Mouse (Mus musculus): ENCODE measurements at regions not wholly inside any gene's neighbourhood (a gene's known extent, or its start where the extent isn't known, plus 50 kb on each side); places are given as distances from the start of the nearest gene placed in this dataset.
"Not testable (repeated sequence)": the region's sequence is repeated elsewhere in the genome, so short reads cannot be mapped to it uniquely, and the experiment has no call there.

DNA sequence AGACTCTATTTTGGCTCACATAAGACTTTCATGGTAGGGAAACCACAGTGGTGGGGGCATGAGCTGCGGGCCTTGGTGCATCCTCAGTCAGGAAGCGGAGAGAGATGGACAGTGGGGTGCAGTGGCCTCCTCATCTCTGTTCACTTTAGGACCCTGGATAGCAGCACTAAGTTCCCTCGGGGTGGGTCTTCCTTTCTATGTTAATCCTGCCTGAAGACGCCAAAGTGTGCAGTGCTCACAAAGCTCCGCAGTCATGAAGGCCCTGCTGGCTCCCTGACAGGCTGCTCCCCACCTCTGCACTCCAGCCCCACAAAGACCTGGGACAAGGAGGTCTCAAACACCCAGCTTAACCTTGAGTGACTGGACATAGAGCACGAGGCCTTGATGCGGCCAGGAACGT lies 56.8 kb downstream of the Sox1 start:
- no peak for DNase-seq (ENCODE audit: low read depth, low spot score)

DNA sequence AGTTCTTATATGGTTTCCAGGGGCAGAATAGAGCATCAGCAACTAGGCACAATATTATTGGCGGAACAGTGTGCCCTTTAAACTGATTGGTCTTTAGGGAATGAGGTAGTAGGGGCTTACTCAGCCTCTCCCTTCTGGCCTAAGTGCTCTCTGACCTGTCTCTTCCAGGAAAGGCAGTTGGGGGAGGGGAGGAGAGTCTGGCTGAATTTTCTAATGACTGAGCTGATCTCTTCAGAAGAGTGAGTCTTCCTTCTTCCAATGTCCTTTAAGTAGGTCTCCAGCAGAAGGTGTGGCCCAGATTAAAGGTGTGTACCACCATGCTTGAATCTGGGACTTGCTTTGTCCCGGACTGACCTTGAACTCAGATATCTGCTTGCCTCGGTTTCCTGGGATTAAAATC lies 60.3 kb downstream of the Sox1 start:
- DNase-seq (ENCODE audit: low read depth, low spot score) = not testable (repeated sequence)

DNA sequence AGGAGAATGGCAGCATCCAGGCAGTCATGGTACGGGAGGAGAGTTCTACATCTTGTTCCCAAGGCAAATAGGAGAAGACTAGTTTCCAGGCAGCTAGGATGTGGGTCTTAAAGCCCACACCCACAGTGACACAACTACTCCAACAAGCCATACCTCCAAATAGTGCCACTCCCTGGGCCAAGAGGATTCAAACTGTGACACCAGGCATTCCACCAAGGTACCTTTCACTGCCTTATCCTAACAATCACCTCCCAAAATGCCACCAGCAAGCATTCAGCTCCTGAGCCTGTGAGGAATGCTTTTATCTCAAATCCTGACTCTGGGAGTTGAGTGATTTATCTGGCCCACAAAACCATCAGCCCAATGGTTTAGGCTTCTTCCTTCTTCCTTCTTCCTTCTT lies 61.2 kb downstream of the Sox1 start:
- no peak for DNase-seq (ENCODE audit: low read depth, low spot score)

DNA sequence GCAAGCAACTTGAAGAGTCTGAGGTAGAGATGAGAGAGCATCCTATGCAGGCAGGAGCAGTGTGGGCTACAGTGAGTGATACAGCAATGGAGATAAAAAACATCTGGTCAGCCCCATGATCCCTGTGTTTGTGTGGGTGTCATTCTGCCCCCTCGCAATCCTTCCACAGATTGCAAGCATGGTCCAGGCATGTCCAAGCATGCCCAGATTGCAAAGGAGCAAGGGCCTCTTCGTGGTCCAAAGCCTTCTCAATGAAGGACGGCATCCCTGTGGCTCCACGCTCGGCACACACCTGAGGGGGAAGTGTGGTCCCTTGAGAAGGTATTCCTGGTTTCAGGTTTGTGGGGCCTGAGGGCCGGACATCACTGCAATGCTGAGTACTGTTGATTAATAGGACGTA lies 61.9 kb downstream of the Sox1 start:
- DNase-seq (ENCODE audit: low read depth, low spot score) = no peak

DNA sequence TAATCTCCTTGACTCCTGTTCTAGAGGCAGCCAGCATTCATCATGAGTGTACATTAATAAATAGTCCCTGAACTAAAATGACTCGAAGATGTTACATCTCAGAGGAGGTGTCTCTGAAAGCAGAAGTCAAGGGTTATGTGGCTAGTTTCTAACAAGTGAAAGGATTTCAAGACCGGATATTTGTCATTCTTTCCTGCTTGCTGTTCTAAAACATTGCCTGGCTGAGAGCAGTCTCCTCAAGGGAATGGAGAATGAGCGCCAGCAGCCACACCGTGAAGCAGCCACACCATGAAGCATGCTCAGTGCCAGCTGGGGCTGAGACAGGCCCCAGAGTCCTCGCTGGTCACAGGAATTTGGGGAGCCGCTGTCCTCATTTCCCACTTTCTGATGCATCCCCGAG lies 71.8 kb downstream of the Sox1 start:
- DNase-seq (ENCODE audit: low read depth, low spot score) = peak; percentile 53

DNA sequence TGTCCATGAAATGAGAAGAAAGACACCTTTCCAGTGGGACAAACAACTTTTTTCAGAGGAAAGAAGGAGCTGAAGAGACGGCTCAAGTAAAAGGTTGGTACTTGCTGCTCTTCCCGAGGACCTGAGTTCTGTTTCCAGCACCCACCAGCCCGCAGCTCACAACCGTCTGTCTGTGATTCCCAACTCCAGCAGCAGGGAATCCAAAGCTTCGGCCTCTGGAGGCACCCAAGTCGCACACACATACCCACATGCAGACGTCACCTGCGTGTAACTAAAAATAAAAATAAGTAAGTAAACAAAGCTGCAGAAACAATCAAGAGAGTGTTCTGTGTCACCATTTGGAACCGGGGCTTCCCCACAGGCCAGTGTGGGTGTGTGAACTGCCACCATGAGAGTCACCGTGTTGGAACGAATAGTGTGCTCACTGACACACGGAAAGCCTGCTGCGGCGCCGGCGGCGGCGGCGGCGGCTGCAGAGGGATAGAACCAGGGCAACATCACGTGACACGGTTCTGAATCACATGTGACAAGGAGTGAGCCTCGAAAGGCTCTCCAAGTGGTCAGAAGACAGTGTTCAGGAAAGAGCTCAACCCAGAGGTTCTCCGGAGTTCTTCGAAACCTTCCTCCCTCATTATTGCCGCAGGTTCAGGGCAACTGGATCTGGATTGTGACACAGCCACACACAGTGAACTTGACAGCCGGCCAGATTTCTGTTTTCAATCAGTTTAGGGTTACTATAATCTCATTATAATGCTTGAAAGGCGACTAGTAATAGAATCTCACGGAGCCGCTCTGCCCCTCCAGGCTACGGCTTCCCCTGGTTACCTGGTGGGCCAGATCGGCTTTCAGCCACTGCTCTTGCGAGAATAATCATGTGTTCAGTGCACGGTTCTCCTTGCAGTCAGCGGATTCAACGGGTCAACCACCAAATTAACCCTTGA lies 72.6 kb downstream of the Sox1 start:
- peak; percentile 73 for DNase-seq (ENCODE audit: low read depth, low spot score)

DNA sequence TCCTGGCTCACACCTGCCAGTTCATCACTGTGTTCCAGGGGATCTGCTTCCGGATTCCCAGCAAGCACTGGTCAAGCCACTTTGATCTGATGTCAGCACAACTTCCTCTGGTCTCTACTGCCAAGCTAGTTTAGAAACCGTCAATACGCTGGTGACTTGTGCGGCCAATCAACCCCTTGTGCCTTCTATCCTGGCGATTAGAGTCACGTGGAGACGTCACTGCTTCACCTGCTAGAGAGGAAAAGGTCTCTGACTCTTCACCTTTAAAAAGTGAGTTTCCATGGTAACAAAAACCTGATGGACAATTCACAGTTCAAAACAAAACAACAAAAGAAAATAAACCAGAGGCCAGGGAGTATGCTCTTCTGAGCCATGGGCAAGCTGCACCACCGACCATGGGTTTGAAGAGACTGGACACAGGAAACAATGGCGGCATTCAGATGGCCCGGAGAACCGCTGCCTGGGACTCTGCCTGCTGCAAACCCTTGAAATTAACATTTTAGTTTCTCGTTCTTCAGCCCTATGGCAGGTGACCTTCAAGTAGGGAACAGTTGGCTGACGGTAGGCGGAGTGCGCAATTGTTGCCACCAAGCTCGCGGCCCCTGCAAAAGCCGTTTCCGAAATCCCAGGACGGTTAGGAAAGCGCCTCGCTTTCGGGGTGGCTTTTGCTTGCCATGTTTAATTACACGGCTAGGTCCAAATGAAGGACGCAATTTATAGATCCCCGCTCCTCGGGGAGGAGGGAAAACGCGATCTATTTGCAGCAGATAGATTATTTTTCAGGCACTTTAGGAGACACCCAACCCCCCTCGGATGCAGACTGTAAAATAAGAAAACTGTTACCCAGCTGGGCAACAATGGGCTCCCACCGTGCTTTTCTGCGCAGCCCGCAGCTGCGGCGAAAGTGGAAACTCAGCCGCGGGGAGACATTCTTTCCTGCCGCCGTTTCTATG lies 82.6 kb downstream of the Sox1 start:
- no peak for DNase-seq (ENCODE audit: low read depth, low spot score)

DNA sequence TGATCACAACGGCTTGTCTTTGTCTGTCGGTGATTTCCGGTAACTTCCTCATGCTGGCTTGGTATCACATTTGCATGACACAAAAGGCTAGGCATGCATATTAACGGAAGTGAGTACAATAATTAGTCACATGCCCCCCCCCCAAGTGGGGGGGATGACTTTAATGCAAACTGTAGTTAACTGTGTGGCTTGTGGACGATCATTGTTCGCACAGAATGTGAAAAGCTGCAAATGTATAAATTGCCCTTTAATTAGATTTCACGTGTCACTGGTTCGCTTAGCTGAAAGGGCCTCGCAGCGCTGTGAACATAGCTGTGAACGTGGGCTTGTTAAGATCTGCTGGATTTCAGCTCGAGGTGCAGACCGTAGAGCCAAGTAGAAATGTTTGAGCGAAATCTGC lies 86.8 kb downstream of the Sox1 start:
- DNase-seq (ENCODE audit: low read depth, low spot score) = peak; percentile 92

DNA sequence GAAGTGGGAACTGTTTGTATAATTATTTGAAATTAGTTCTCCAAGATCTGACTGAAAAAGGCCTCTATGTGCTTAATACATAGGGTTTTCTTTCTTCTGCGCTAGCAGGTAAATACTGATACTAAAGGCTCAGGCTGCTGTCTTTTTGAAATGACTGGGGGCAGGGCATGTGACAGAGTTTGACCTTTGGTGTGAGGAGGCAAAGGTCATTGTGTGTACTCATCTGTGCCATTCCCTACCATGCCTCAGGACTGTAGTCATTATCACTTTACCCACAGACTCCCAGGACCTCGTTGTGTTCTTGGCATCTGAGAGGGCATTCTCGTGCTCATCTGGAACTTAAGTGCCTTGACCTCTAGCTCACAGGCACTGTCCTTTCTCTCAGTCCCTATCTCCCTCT lies 88.5 kb downstream of the Sox1 start:
- DNase-seq (ENCODE audit: low read depth, low spot score) = peak; percentile 27

DNA sequence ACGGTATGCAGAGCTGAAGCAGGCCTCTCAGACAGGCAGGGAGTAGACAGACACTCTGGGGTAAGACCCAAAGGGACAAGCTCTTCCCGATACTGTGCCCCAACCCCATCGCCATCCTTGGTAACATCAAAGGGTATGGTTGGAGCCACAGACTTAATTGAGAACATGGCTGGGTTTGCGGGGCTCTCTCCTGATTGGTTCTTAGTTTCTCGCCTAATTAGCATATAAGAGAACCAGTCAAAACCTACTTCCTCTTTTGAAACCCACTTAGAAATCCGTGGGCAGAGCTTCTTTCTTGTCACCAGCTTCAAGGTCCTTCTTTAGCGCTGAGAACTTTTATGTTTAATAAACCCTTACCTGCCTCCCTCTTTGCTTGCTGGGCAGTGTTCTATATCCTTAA lies 87.5 kb upstream of the Spaca7 start:
- DNase-seq (ENCODE audit: low read depth, low spot score) = peak; percentile 86

DNA sequence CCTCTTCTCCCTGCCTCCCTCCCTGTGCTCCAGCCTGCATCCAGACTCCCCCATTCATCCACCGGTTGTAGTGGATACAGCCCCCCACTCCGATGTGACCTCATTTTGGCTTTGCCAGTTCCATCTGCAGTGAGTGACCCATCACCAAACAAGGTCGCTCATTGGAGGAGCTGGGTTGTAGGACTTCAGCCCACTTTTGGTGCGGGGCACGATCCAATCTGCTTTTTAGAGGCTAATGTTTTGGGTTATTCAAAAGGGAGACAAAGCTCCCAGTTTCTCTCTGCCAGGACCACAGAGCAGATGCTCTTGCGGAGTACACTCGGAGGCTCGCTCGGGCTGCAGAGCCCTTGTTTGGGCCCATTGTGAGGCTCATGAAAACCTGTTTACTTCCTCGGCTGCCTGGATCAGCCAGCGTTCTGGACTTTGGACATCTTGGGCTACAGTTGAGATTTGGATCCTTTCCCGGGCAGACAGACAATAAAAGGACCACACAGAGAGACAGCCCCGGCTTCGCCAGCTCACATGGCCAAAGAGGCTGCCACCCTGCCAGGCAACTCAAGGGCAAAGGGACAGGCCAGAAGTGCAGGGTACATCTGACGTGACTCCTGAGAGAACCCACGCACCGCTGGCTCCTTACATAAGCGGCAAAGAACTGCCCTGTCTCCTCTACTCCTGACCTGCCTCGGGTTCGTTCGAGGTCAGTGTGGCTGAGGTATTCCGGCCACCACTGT lies 86.3 kb upstream of the Spaca7 start:
- DNase-seq (ENCODE audit: low read depth, low spot score) = no peak

DNA sequence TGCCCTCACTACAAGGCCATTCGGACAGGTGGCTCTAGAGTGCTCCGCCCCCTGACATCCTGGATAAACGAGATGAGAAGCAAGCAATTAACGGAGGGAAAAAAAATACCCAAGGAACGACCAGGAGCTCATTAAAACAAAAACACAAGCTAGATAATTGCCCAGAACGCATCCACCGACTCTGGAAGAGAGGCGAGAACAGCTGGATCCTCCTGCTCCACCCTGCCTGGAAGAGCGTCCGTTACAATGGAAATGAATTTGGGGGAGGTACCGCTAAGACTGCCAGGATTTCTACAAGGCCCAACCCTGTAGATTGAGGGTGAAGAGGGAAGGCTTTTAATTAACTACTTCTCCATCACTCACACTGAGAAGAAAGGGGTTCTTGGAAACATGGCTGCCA lies 85.6 kb upstream of the Spaca7 start:
- DNase-seq (ENCODE audit: low read depth, low spot score) = no peak

DNA sequence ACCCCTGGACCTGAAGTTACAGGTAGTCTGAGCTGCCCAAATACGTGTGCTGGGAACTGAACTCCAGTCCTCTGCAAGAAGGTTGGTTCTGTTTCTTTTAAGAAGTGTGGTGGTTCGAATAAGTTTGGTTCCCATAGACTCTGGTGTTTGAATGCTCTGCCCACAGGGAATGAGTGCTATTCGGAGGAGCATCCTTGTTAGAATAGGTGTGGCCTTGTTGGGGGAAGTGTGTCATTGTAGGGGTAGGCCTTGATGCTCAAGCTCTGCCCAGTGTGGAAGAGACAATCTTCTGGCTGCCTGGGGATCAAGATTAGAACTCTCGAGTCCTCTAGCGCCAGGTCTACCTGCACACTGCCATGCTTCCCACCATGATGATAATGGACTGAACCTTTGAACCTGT lies 83.6 kb upstream of the Spaca7 start:
- no peak for DNase-seq (ENCODE audit: low read depth, low spot score)

DNA sequence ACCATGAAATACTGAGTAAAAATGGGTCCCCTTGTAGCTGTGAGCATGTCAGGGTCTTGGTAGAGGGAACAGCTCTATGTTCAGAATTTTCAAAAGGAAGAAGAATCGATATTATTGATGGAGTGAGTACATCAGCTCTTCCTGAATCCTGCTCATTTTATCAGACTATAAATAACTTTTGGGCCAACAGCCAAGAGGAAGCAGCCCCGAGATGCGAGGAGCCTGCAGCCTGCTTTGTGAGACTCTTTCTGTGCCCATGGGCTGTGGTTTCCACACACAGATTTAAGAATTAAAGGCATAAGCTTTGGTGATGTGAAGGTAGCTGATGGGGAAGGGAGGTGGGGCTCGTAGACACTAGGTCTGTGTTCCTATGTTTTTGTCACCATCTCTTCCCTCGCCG lies 81.4 kb upstream of the Spaca7 start:
- DNase-seq (ENCODE audit: low read depth, low spot score) = no peak

DNA sequence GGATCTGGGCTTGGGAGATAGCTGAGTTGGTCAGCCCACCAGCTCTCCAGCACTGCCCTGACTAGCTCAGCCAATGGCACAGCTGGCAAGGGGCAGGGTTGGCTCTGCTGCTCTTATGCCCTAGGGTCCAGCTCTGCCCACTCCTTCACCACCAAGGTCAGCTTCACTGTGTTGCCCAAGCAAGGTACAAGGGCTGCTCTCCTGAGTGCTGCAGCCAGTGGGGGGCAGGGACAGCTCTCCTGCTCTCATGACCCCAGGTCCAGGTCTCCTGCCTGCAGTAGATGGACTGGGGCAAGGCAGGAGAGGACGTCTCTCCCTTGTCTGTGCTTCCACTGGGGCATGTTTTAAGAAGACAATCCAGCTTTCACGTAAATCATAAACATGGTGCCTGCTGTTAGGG lies 80.4 kb upstream of the Spaca7 start:
- no peak for DNase-seq (ENCODE audit: low read depth, low spot score)

DNA sequence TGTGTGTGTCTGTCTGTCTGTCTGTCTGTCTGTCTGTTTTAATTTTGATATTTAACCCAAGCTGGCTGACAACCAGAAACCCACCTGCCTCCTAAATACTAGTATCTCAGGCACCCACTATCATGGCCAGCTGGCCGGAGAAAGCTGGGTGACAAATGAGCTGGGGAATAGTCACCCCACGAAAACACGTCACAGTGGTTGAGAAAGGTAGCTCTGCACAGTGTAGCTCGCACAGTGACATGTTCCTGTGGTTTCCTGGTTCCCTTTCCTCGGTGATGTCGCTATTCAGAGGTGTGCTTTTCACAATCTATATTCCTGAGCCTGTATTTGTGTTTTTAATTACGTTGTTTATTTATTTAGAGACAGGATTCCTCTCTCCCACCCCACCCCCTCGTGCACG lies 78.3 kb upstream of the Spaca7 start:
- no peak for DNase-seq (ENCODE audit: low read depth, low spot score)

DNA sequence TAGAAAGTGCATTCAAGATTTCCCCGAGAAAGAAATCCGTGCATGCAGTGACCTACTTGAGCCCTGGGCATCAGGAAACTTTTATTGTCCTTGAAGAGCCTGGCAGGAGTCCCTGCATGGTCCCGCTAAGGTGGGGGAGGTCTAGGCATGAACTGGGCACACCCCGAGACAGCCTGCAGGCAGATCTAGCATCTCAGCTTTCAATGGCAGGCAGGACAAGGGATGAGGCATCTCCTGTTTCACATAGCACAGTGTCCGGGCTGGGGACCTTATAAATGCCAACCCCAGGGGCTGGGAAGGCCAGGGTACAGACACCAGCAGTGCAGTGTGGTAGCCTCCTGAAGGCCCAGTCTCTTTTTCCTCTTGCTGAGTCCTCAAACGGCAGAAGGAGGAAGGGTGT lies 75.4 kb upstream of the Spaca7 start:
- no peak for DNase-seq (ENCODE audit: low read depth, low spot score)

DNA sequence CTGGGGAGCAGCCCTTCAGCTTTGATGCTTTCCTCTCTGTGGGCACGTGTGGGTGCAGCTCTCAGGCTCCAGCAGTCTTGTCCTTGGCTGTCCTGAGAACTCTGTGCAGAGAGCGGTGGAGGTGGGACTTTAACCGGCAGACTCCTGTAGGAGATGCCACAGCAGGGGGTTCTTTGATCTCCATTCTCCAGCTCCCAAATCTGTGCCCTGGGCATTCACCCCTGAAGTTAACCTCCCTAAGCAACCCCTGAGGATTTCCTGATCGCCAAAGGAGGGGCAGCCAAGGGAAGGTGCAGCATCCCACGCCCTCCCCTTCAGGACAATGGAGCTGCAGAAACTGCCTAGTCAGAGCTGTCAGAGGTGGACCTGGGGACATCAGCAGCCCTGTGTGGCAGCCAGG lies 73.2 kb upstream of the Spaca7 start:
- no peak for DNase-seq (ENCODE audit: low read depth, low spot score)

DNA sequence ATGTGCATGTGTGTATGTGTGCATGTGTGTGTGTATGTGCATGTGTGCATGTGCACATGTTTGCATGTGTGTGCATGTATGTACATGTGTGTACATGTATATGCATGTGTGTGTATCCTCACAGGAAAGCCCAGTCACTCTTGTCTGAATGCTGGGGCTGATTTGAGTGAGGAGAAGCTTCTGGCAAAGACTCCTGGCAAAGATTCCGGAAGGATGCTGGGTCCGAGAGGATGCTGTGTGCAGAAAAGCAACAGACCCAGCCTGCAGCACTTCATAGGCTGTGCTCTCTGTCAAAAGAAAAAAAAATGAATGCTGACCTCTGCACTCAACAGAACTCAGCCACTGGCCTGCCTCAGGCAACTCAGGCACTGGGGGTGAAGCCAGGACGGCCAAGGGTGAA lies 72.5 kb upstream of the Spaca7 start:
- no peak for DNase-seq (ENCODE audit: low read depth, low spot score)

DNA sequence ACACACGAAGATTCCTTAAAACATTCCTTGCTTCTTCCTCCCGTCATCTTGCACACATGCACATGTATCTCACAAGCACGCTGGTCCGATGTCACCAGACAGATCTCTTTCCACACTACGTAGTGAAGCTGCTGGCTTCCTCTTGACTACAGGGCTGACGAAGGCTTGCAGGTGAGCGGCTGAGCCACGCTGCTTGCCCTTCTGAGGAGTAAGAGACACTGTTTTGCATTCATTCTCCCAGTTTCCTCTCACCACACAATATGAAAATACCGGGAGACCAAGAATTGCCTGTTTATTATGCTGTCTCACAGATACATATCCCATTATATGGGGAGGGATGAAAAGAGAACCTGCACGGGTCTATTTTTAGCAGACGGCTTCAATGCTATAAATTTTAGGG lies 71.0 kb upstream of the Spaca7 start:
- no peak for DNase-seq (ENCODE audit: low read depth, low spot score)

DNA sequence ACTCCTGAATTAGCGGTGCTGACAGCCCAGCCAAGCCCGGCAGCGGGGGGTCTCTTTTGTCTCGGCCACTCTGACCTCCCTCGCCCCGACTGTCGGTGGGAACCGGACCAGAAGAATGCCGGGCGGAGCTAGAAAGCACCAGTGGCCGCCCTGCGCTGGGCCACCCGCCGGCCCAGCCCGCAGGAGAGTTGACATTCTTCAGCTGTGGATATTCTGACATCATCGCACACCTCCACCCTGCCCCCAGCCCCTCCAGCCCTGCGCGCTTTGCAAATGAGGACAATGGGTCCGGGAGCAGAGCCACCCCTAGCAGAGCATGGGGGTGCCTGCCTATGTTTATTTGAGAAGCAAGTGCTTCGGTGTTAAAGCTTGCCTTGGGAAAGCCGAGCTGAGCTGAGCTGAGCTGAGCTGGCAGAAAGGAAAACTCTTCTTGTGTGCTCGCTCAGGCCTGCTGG lies 70.5 kb upstream of the Spaca7 start:
- no peak for DNase-seq (ENCODE audit: low read depth, low spot score)

DNA sequence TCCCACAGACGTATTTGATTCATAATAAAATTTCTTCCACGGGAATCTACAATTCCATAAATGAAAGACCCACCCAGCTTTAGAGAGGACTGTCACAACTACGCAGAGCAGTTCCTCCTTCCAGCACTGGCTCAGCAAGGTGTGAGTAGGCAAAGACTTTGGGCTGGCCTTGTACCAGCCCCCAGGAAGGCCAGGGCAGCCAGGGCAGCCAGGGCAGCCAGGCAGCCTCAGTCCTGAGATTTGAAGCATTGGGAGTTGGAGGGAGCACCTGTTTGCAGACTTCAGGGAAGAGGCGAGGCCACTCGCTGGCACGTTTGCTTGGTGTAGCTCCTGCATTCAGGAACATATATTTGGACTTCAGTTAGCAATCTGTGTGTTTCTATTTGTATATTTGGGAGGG lies 70.0 kb upstream of the Spaca7 start:
- DNase-seq (ENCODE audit: low read depth, low spot score) = no peak

Measured in A20 (cell line).